Mouse (Mus musculus) neural tube, embryonic 12.5 days (tissue): ENCODE data around the gene Acot8. TPM values are rescaled to one million over a fixed set of nuclear protein-coding genes. Genes with fewer than 3 reads are reported as not detected.

ENCODE experiments used
- ATAC-seq: fragments of 200-750 bp; cut with Nextera tagmentation; 2 replicates; pipeline ENCODE4 v1.8.0; 2017; ENCODE audit warnings: low read depth, mild to moderate bottlenecking, moderate TSS enrichment, moderate library complexity; ENCODE audit not compliant: low FRiP score
- H3K27ac ChIP-seq: fragments of 300-500 bp; sonication (generic); 2 replicates; pipeline ENCODE4 v1.5.1; 2016
- H3K27me3 ChIP-seq: fragments of 300-500 bp; sonication (generic); replicated peaks from 2 replicates; pipeline ENCODE4 v1.6.1; 2016; ENCODE audit warnings: mild to moderate bottlenecking
- H3K36me3 ChIP-seq: fragments of 300-500 bp; sonication (generic); 2 replicates; pipeline ENCODE4 v1.6.1; 2016; ENCODE audit warnings: mild to moderate bottlenecking
- H3K4me1 ChIP-seq: fragments of 300-500 bp; sonication (generic); 2 replicates; pipeline ENCODE4 v1.6.1; 2016
- H3K4me2 ChIP-seq: fragments of 300-500 bp; sonication (generic); replicated peaks from 2 replicates; pipeline ENCODE4 v1.6.1; 2016; ENCODE audit warnings: mild to moderate bottlenecking
- H3K4me3 ChIP-seq: fragments of 300-500 bp; sonication (generic); 2 replicates; pipeline ENCODE4 v1.5.1; 2016
- H3K9ac ChIP-seq: fragments of 300-500 bp; sonication (generic); 2 replicates; pipeline ENCODE4 v1.6.1; 2016; ENCODE audit warnings: mild to moderate bottlenecking
- H3K9me3 ChIP-seq: fragments of 300-500 bp; sonication (generic); 2 replicates; pipeline ENCODE4 v1.6.1; 2016; ENCODE audit warnings: mild to moderate bottlenecking
- WGBS: fragments of 180-500 bp; shearing (Covaris S2); methylation state at CpG from one replicate; pipeline ENCODE4 v1.1.7; 2016; 5-methylcytosine and 5-hydroxymethylcytosine counted together
- polyA plus RNA-seq: library from polyadenylated mRNA; unstranded; fragments of >200 nt; fragmentation: Nextera tagmentation; extraction: Ambion mirVana; gene quantifications from 2 replicates; pipeline ENCODE4 v1.2.1, GENCODE M21; 2016

Gene Acot8
- polyA plus RNA-seq, 1 experiment from 2014 or later, result 15.9 TPM

- H3K9ac ChIP-seq, result peak overlapping the region; percentile 88
- H3K4me3 ChIP-seq, result no peak overlapping the region
- H3K27ac ChIP-seq, result no peak overlapping the region
- no peaks in the 10 kb centered on the region for H3K9me3 ChIP-seq
- ATAC-seq, result no peak
- peaks cover 22% of the 10 kb centered on the region for H3K4me1 ChIP-seq
- H3K4me2 ChIP-seq, result peak overlapping the region; percentile 85
- no peaks in the 10 kb centered on the region for H3K27me3 ChIP-seq
- H3K36me3 ChIP-seq, result peaks cover 20% of the 10 kb centered on the region
- WGBS, result 74% methylated on average over 13 of the region's 13 CpGs
Measured at GRCm38 (mm10) chr2:164744987-164745386, 59.7 kb downstream of the Acot8 start.

Other genes with a start within 250 kb of the Acot8 start
- 5.1 and 6.5 TPM in 2 replicates for gene Wfdc2, start 242.5 kb downstream of the Acot8 start, polyA plus RNA-seq
- not detected in 2 replicates for gene Spint3, start 231.4 kb downstream of the Acot8 start, polyA plus RNA-seq
- not detected in 2 replicates for gene Wfdc6a, start 219.4 kb downstream of the Acot8 start, polyA plus RNA-seq
- not detected in 2 replicates for gene Eppin, start 211.3 kb downstream of the Acot8 start, polyA plus RNA-seq
- gene Wfdc6b, start 191.4 kb downstream of the Acot8 start, polyA plus RNA-seq, result not detected in 2 replicates
- not detected in 2 replicates for gene Wfdc8, start 191.3 kb downstream of the Acot8 start, polyA plus RNA-seq
- not detected in 2 replicates for gene Wfdc16, start 166.1 kb downstream of the Acot8 start, polyA plus RNA-seq
- gene Wfdc10, start 148.8 kb downstream of the Acot8 start, polyA plus RNA-seq, result 0.48 and 0.51 TPM in 2 replicates
- gene Wfdc9, start 148.3 kb downstream of the Acot8 start, polyA plus RNA-seq, result not detected in 2 replicates
- gene Wfdc11, start 130.8 kb downstream of the Acot8 start, polyA plus RNA-seq, result not detected in 2 replicates
- not detected in 2 replicates for gene Wfdc13, start 119.8 kb downstream of the Acot8 start, polyA plus RNA-seq
- gene Spint4, start 106.4 kb downstream of the Acot8 start, polyA plus RNA-seq, result not detected in 2 replicates
- not detected in 2 replicates for gene Spint5, start 89.6 kb downstream of the Acot8 start, polyA plus RNA-seq
- 0.44 and 0.72 TPM in 2 replicates for gene Wfdc3, start 59.0 kb downstream of the Acot8 start, polyA plus RNA-seq
- gene Dnttip1, start 58.9 kb downstream of the Acot8 start, polyA plus RNA-seq, result 85.6 and 92.2 TPM in 2 replicates
- 311 and 340 TPM in 2 replicates for gene Ube2c, start 35.0 kb downstream of the Acot8 start, polyA plus RNA-seq
- gene Tnnc2, start 24.9 kb downstream of the Acot8 start, polyA plus RNA-seq, result 26.2 and 36.5 TPM in 2 replicates
- gene Snx21, start 19.1 kb downstream of the Acot8 start, polyA plus RNA-seq, result 14.2 and 15.6 TPM in 2 replicates
- gene Zswim3, start 216 bp upstream of the Acot8 start, polyA plus RNA-seq, result 11.8 and 14.1 TPM in 2 replicates
- gene Zswim1, start 17.8 kb upstream of the Acot8 start, polyA plus RNA-seq, result 22.8 and 23.7 TPM in 2 replicates
- gene Spata25, start 23.7 kb upstream of the Acot8 start, polyA plus RNA-seq, result not detected in 2 replicates
- gene Ctsa, start 28.0 kb upstream of the Acot8 start, polyA plus RNA-seq, result 105 and 114 TPM in 2 replicates
- gene Neurl2, start 28.6 kb upstream of the Acot8 start, polyA plus RNA-seq, result 4.5 and 5.6 TPM in 2 replicates
- gene Pltp, start 52.8 kb upstream of the Acot8 start, polyA plus RNA-seq, result 87.9 and 93.1 TPM in 2 replicates
- 83.4 and 86.4 TPM in 2 replicates for gene Pcif1, start 74.4 kb upstream of the Acot8 start, polyA plus RNA-seq
- gene Zfp335, start 106.9 kb upstream of the Acot8 start, polyA plus RNA-seq, result 14.5 and 17.2 TPM in 2 replicates
- gene Mmp9, start 135.9 kb upstream of the Acot8 start, polyA plus RNA-seq, result 5.0 TPM in 2 replicates
- 12.7 and 13.9 TPM in 2 replicates for gene Slc12a5, start 155.9 kb upstream of the Acot8 start, polyA plus RNA-seq
- 121 and 123 TPM in 2 replicates for gene Ncoa5, start 230.0 kb upstream of the Acot8 start, polyA plus RNA-seq